Mouse (Mus musculus) NIH3T3 (cell line): ENCODE data around the gene Gm45785.

Experiments used
- DNase-seq: peaks from one replicate; pipeline ENCODE4 v3.0.0-alpha.2; 2012; ENCODE audit warnings: low read depth

Gene Gm45785

GRCm38 (mm10) chr7:140831447-140831846 is 24.7 kb downstream of the Gm45785 start:
- peak; percentile 62 for DNase-seq

- peak; percentile 40 for DNase-seq
Measured at GRCm38 (mm10) chr7:140828171-140828881, 27.8 kb downstream of the Gm45785 start.

- no peak for DNase-seq
Measured at GRCm38 (mm10) chr7:140822731-140823130, 33.4 kb downstream of the Gm45785 start.

GRCm38 (mm10) chr7:140821653-140822329 is 34.3 kb downstream of the Gm45785 start, which contains the start of gene Zfp941:
Gene Zfp941, minus strand, starts transcription at chr7:140822178.
- DNase-seq, result peak; percentile 49

GRCm38 (mm10) chr7:140821305-140821652 is 34.9 kb downstream of the Gm45785 start:
- DNase-seq, result no peak

GRCm38 (mm10) chr7:140820173-140820572 is 36.0 kb downstream of the Gm45785 start:
- no peak for DNase-seq

- DNase-seq, result no peak
Measured at GRCm38 (mm10) chr7:140812850-140813249, 43.3 kb downstream of the Gm45785 start.

- DNase-seq, result no peak
Measured at GRCm38 (mm10) chr7:140811714-140812113, 44.4 kb downstream of the Gm45785 start.

GRCm38 (mm10) chr7:140810496-140810895 is 45.6 kb downstream of the Gm45785 start:
- DNase-seq, result no peak

GRCm38 (mm10) chr7:140805704-140806103 is 50.4 kb downstream of the Gm45785 start:
- peak; percentile 54 for DNase-seq

- DNase-seq, result no peak
Measured at GRCm38 (mm10) chr7:140802629-140803028, 53.5 kb downstream of the Gm45785 start.

GRCm38 (mm10) chr7:140798212-140798611 is 57.9 kb downstream of the Gm45785 start:
- DNase-seq, result no peak

- no peak for DNase-seq
Measured at GRCm38 (mm10) chr7:140797619-140798018, 58.5 kb downstream of the Gm45785 start.

GRCm38 (mm10) chr7:140793541-140793940 is 62.6 kb downstream of the Gm45785 start:
- no peak for DNase-seq

GRCm38 (mm10) chr7:140788053-140788435 is 68.1 kb downstream of the Gm45785 start:
- no peak for DNase-seq

- DNase-seq, result no peak
Measured at GRCm38 (mm10) chr7:140787406-140788052, 68.6 kb downstream of the Gm45785 start, which contains the start of gene Syce1. Gene Syce1, minus strand, starts transcription at chr7:140787852.

- no peak for DNase-seq
Measured at GRCm38 (mm10) chr7:140780548-140780947, 75.6 kb downstream of the Gm45785 start.
